Mouse (Mus musculus) neural tube, embryonic 11.5 days (tissue): ENCODE results near the gene Glis3. TPM values are rescaled to one million over a fixed set of nuclear protein-coding genes. Genes with fewer than 3 reads are reported as not detected.

ENCODE experiments used
- ATAC-seq: fragments of 200-750 bp; cut with Nextera tagmentation; 2 replicates; pipeline ENCODE4 v1.8.0; 2017; ENCODE audit warnings: moderate number of reproducible peaks, mild to moderate bottlenecking, moderate TSS enrichment, moderate library complexity; ENCODE audit not compliant: insufficient read depth, low FRiP score, low TSS enrichment
- DNase-seq: peaks from one replicate; pipeline ENCODE4 v3.0.0-alpha.2; 2015; ENCODE audit warnings: low spot score
- H3K27ac ChIP-seq: fragments of 300-500 bp; sonication (generic); 2 replicates; pipeline ENCODE4 v1.5.1; 2014; ENCODE audit warnings: low read depth, mild to moderate bottlenecking, low read length
- H3K27me3 ChIP-seq: fragments of 300-500 bp; sonication (generic); 2 replicates; pipeline ENCODE4 v1.6.1; 2014; ENCODE audit warnings: mild to moderate bottlenecking, low read length, mixed read lengths; ENCODE audit not compliant: control insufficient read depth, insufficient read depth
- H3K36me3 ChIP-seq: fragments of 300-500 bp; sonication (generic); 2 replicates; pipeline ENCODE4 v1.6.1; 2014; ENCODE audit warnings: mild to moderate bottlenecking, low read length, moderate library complexity, mixed read lengths; ENCODE audit not compliant: control insufficient read depth, insufficient read depth
- H3K4me1 ChIP-seq: fragments of 300-500 bp; sonication (generic); 2 replicates; pipeline ENCODE4 v1.6.1; 2014; ENCODE audit warnings: low read length, mixed read lengths; ENCODE audit not compliant: control insufficient read depth, insufficient read depth
- H3K4me2 ChIP-seq: fragments of 300-500 bp; sonication (generic); 2 replicates; pipeline ENCODE4 v1.6.1; 2014; ENCODE audit warnings: low read depth, mild to moderate bottlenecking, moderate library complexity
- H3K4me3 ChIP-seq: fragments of 300-500 bp; sonication (generic); 2 replicates; pipeline ENCODE4 v1.5.1; 2014; ENCODE audit warnings: low read depth, low read length
- H3K9ac ChIP-seq: fragments of 300-500 bp; sonication (generic); 2 replicates; pipeline ENCODE4 v1.6.1; 2014; ENCODE audit warnings: mild to moderate bottlenecking, low read length
- H3K9me3 ChIP-seq: fragments of 300-500 bp; sonication (generic); 2 replicates; pipeline ENCODE4 v1.6.1; 2016; ENCODE audit warnings: low read length; ENCODE audit not compliant: control insufficient read depth
- WGBS: fragments of 180-500 bp; shearing (Covaris S2); extraction: QIAGEN DNeasy Blood & Tissue Kit; methylation state at CpG from one replicate; pipeline ENCODE4 v1.1.7; 2014; 5-methylcytosine and 5-hydroxymethylcytosine counted together
- polyA plus RNA-seq: library from polyadenylated mRNA; unstranded; fragments of >200 nt; fragmentation: Nextera tagmentation; extraction: Ambion mirVana; gene quantifications from 2 replicates; pipeline ENCODE4 v1.2.1, GENCODE M21; 2014

Glis3 gene
- polyA plus RNA-seq, 1 experiment from 2014 or later: 1.6 TPM

DNA sequence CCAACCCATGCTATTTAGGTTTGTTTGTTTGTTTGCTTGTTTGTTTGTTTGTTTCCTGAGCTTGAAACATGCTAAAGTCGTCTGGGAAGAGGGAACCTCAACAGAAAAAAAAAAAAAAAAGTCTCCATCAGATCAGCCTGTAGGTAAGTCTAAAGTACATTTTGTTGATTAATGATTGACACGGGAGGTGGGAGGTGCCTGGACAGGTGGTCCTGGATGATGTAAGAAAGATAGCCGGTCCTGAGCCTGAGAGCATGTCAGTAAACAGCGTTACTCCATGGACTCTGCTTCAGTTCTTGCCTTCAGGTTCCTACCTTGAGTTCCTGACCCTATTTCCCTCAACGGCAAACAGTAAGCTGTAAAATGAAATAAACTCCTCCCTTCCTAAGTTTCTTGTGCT is 444.3 kb downstream of the Glis3 start:
- WGBS: 84% methylated on average over 5 of the region's 5 CpGs
- Histone ChIP-seq H3K4me1 (no peaks in the 10 kb centered on the region), H3K4me2 (no peak overlapping the region), H3K9ac (no peak overlapping the region), H3K36me3 (no peaks in the 10 kb centered on the region), H3K9me3 (no peaks in the 10 kb centered on the region), H3K27ac (no peak overlapping the region), H3K4me3 (no peak overlapping the region), H3K27me3 (no peaks in the 10 kb centered on the region)
- DNase-seq (no peak), ATAC-seq (no peak)

DNA sequence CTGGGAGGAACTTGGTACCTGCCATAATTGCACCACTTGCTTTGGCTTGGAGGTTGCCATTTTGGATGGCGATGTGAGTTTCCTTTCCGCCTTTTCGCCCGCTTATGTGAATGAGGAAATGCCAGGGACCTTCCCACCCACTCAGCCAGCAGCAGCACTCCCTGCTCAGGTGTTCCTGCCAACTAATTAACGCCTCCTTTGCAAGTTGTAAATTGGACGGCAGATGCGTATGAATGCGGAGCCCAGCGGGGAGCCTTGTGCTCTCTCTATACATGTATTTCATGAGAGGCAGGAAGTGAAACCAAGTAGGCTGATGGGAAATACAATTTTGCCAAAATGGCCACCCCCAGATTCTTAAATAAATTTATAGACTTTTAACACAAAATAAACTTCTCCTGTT is 444.8 kb downstream of the Glis3 start:
- Histone ChIP-seq H3K4me1 (no peaks in the 10 kb centered on the region), H3K9ac (no peak overlapping the region), H3K27me3 (no peaks in the 10 kb centered on the region), H3K36me3 (no peaks in the 10 kb centered on the region), H3K4me3 (no peak overlapping the region), H3K4me2 (no peak overlapping the region), H3K9me3 (no peaks in the 10 kb centered on the region), H3K27ac (no peak overlapping the region)
- ATAC-seq (no peak), DNase-seq (no peak)
- WGBS: 93% methylated on average over 9 of the region's 9 CpGs

DNA sequence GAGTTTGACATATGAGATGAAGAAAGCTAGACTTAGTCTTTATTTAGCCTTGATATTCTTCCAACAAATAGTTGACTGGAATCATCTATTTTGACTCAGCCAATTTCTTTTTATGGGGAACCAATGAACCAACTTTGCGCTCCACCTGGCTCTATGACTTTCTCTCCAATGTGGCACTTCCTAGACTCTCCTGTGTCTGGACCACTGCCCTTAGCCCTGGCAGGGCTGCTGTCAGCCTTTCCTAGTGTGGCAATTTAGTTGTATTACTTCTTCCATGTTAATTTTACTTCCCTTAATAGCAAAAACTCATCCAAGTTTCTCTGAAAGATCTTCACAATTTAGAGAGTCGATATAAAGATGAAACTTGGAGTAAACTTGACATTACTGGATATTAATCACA is 445.2 kb downstream of the Glis3 start:
- WGBS: 99% methylated on average over 2 of the region's 2 CpGs
- H3K4me2 ChIP-seq: no peak overlapping the region

DNA sequence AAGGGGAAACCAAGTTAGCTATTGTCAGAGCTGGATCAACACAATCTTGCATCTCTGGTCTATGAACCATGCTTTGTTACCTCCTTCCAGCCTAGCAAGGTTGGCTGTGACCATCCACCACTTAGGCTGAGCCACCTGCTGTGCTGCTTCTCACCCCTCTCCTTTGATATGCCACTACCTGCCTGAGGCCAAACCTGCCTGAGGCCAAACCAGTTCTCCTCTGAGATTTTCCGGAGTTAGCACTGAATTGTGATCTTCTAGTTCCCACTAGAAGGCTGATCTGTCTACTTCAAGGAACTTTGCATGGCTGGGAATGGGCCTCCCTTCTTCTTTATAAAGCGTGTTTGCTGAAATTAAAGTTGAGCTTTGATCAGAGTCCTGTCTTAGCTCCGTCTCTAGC is 448.4 kb downstream of the Glis3 start:
- H3K9me3 ChIP-seq: no peaks in the 10 kb centered on the region
- H3K36me3 ChIP-seq: no peaks in the 10 kb centered on the region
- 70% methylated on average over 3 of the region's 3 CpGs for WGBS
- no peaks in the 10 kb centered on the region for H3K4me1 ChIP-seq
- DNase-seq: no peak
- H3K27me3 ChIP-seq: no peaks in the 10 kb centered on the region
- H3K4me2 ChIP-seq: no peak overlapping the region
- H3K4me3 ChIP-seq: no peak overlapping the region
- no peak for ATAC-seq
- no peak overlapping the region for H3K27ac ChIP-seq
- H3K9ac ChIP-seq: no peak overlapping the region

More for the DNA sequence above, 445.2 kb downstream of the Glis3 start:
- no peak overlapping the region for H3K4me3 ChIP-seq
- no peak overlapping the region for H3K27ac ChIP-seq
- H3K4me1 ChIP-seq: no peaks in the 10 kb centered on the region
- no peaks in the 10 kb centered on the region for H3K27me3 ChIP-seq
- no peaks in the 10 kb centered on the region for H3K9me3 ChIP-seq
- no peak for ATAC-seq
- H3K36me3 ChIP-seq: no peaks in the 10 kb centered on the region
- DNase-seq: no peak
- H3K9ac ChIP-seq: no peak overlapping the region

DNA sequence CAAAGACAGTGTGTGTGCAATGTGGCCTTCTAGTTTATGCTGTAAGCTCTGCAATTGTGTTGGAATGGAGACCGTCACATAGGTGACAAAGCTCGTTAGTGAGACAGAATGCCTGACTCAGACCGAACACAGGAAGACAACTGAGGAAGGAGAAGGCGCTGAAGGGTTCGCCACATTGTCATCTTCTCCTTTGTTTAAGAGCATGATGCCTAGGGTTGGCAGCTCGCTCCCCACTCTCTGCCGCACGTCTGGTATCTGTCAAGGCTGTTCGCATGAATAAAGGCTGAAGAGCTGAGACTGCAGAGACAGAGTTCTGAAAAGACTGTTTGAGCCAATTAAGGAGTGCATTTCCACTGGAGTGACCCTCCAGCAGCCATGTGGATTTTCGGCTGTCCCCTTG is 452.4 kb downstream of the Glis3 start:
- no peak overlapping the region for H3K27ac ChIP-seq
- no peaks in the 10 kb centered on the region for H3K9me3 ChIP-seq
- DNase-seq (no peak), ATAC-seq (no peak)
- no peaks in the 10 kb centered on the region for H3K36me3 ChIP-seq
- H3K9ac ChIP-seq: no peak overlapping the region
- no peak overlapping the region for H3K4me2 ChIP-seq
- no peak overlapping the region for H3K4me3 ChIP-seq
- no peaks in the 10 kb centered on the region for H3K27me3 ChIP-seq
- H3K4me1 ChIP-seq: no peaks in the 10 kb centered on the region
- WGBS: 79% methylated on average over 10 of the region's 10 CpGs

DNA sequence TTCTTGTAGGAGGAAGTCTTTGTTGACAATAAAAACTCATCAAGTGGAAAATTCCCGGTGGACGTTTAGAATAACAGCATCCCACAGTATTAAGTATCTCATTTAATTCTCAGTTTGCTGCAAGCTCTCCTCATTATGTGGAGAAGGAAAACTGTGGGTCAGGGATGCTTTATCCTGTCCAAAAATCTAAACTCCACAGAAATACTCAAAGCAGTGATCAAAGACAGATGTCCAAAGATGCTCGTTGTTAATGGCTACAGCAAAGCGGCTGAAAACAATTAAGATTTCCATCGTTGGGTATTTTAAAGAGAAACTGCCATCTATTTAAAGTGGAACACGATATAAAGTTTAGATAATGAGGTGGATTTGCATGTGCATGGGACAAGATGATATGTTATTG is 454.2 kb downstream of the Glis3 start:
- no peaks in the 10 kb centered on the region for H3K36me3 ChIP-seq
- ATAC-seq (no peak), DNase-seq (no peak)
- no peak overlapping the region for H3K4me2 ChIP-seq
- no peaks in the 10 kb centered on the region for H3K4me1 ChIP-seq
- no peak overlapping the region for H3K9ac ChIP-seq
- no peaks in the 10 kb centered on the region for H3K27me3 ChIP-seq
- H3K4me3 ChIP-seq: no peak overlapping the region
- no peaks in the 10 kb centered on the region for H3K9me3 ChIP-seq
- H3K27ac ChIP-seq: no peak overlapping the region
- 75% methylated on average over 6 of the region's 6 CpGs for WGBS

DNA sequence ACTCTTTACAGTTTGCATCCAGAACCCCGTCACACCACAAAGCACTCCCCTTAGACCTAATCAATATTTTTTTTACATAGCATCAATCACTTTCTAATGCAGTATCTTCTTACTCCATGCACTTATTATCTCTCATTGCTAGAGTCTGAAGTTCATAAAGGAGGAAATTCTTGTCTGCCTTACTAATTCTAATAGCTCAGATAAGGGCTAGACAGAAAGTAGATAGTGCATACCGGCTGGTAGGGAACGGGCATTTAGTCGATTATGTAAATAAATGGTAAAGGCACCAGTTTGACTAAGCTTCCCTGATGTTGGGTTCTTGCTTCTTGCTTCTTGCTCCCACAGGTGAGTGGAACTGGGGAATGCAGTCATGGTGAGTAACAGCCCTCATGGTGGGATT is 468.2 kb downstream of the Glis3 start:
- no peak overlapping the region for H3K4me2 ChIP-seq
- H3K27ac ChIP-seq: no peak overlapping the region
- H3K9me3 ChIP-seq: no peaks in the 10 kb centered on the region
- H3K4me3 ChIP-seq: no peak overlapping the region
- H3K9ac ChIP-seq: no peak overlapping the region
- DNase-seq (no peak), ATAC-seq (no peak)
- no peaks in the 10 kb centered on the region for H3K4me1 ChIP-seq
- WGBS: 94% methylated on average over 4 of the region's 4 CpGs
- no peaks in the 10 kb centered on the region for H3K36me3 ChIP-seq
- H3K27me3 ChIP-seq: no peaks in the 10 kb centered on the region

Other genes starting within 250 kb of the Glis3 start
- gene Slc1a1, start 155.0 kb upstream of the Glis3 start, polyA plus RNA-seq: 1.5 and 1.7 TPM in 2 replicates